Mouse (Mus musculus) liver, embryonic 16.5 days (tissue): ENCODE results near the gene Chrna1. TPM values are rescaled to one million over a fixed set of nuclear protein-coding genes. Genes with fewer than 3 reads are reported as not detected.
"Not testable (repeated sequence)": the region's sequence is repeated elsewhere in the genome, so short reads cannot be mapped to it uniquely, and the experiment has no call there.

ENCODE experiments used
- ATAC-seq: fragments of 200-750 bp; cut with Nextera tagmentation; 2 replicates; pipeline ENCODE4 v1.8.0; 2017; ENCODE audit warnings: low read depth, mild to moderate bottlenecking, moderate number of reproducible peaks, moderate library complexity
- H3K27ac ChIP-seq: fragments of 300-500 bp; sonication (generic); 2 replicates; pipeline ENCODE4 v1.5.1; 2014; ENCODE audit warnings: mild to moderate bottlenecking, low read length
- H3K27me3 ChIP-seq: fragments of 300-500 bp; sonication (generic); 2 replicates; pipeline ENCODE4 v1.6.1; 2014; ENCODE audit warnings: low read depth, low read length, mixed read lengths; ENCODE audit not compliant: control insufficient read depth, insufficient read depth
- H3K36me3 ChIP-seq: fragments of 300-500 bp; sonication (generic); 2 replicates; pipeline ENCODE4 v1.6.1; 2014; ENCODE audit warnings: mild to moderate bottlenecking; ENCODE audit not compliant: control insufficient read depth, insufficient read depth
- H3K4me1 ChIP-seq: fragments of 300-500 bp; sonication (generic); 2 replicates; pipeline ENCODE4 v1.6.1; 2014; ENCODE audit warnings: low read depth, low read length, mixed read lengths; ENCODE audit not compliant: control insufficient read depth
- H3K4me2 ChIP-seq: fragments of 300-500 bp; sonication (generic); 2 replicates; pipeline ENCODE4 v1.6.1; 2014; ENCODE audit warnings: low read depth, low read length, mixed read lengths
- H3K4me3 ChIP-seq: fragments of 300-500 bp; sonication (generic); 2 replicates; pipeline ENCODE4 v1.5.1; 2014; ENCODE audit warnings: low read depth, mild to moderate bottlenecking, low read length
- H3K9ac ChIP-seq: fragments of 300-500 bp; sonication (generic); 2 replicates; pipeline ENCODE4 v1.6.1; 2014; ENCODE audit warnings: low read depth, low read length
- H3K9me3 ChIP-seq: fragments of 300-500 bp; sonication (generic); replicated peaks from 2 replicates; pipeline ENCODE4 v1.6.1; 2016; ENCODE audit warnings: low read length; ENCODE audit not compliant: control insufficient read depth
- WGBS: fragments of 180-500 bp; shearing (Covaris S2); extraction: QIAGEN DNeasy Blood & Tissue Kit; methylation state at CpG from one replicate; pipeline ENCODE4 v1.1.7; 2014; ENCODE audit not compliant: insufficient replicate concordance; 5-methylcytosine and 5-hydroxymethylcytosine counted together
- polyA plus RNA-seq: library from polyadenylated mRNA; unstranded; fragments of >200 nt; fragmentation: Nextera tagmentation; extraction: Ambion mirVana; gene quantifications from 2 replicates; pipeline ENCODE4 v1.2.1, GENCODE M21; 2015

Gene Chrna1
- polyA plus RNA-seq, 1 experiment from 2014 or later = 0.26 TPM

GRCm38 (mm10) chr2:73566989-73567605 lies 13.0 kb downstream of the Chrna1 start:
- Histone ChIP-seq H3K9me3 (no peaks in the 10 kb centered on the region), H3K4me3 (0 out of 2 replicates have a peak overlapping the region, but pooled peaks have one; percentile 25), H3K9ac (no peak overlapping the region)

GRCm38 (mm10) chr2:73566162-73566561 lies 14.0 kb downstream of the Chrna1 start:
- H3K9ac ChIP-seq = no peak overlapping the region
- H3K9me3 ChIP-seq = no peaks in the 10 kb centered on the region
- H3K4me2 ChIP-seq = no peak overlapping the region
- no peaks in the 10 kb centered on the region for H3K36me3 ChIP-seq
- no peak overlapping the region for H3K27ac ChIP-seq
- H3K4me3 ChIP-seq = no peak overlapping the region
- ATAC-seq = no peak
- WGBS = 26% methylated on average over 7 of the region's 7 CpGs
- no peaks in the 10 kb centered on the region for H3K27me3 ChIP-seq
- peaks cover 5% of the 10 kb centered on the region; the same call in 1 of the 2 replicates for H3K4me1 ChIP-seq

More at GRCm38 (mm10) chr2:73566989-73567605, 13.0 kb downstream of the Chrna1 start:
- WGBS = 13% methylated on average over 8 of the region's 8 CpGs
- Histone ChIP-seq H3K4me1 (no peaks in the 10 kb centered on the region), H3K27me3 (no peaks in the 10 kb centered on the region), H3K4me2 (peak overlapping the region; percentile 38; the same call in 1 of the 2 replicates), H3K27ac (no peak overlapping the region), H3K36me3 (no peaks in the 10 kb centered on the region)
- no peak for ATAC-seq

- H3K27ac ChIP-seq = no peak overlapping the region
- no peaks in the 10 kb centered on the region for H3K27me3 ChIP-seq
- no peaks in the 10 kb centered on the region for H3K9me3 ChIP-seq
- no peak for ATAC-seq
- H3K4me2 ChIP-seq = no peak overlapping the region
- H3K9ac ChIP-seq = no peak overlapping the region
- H3K4me1 ChIP-seq = peaks cover 5% of the 10 kb centered on the region; the same call in 1 of the 2 replicates
- WGBS = 58% methylated on average over 7 of the region's 7 CpGs
- no peak overlapping the region for H3K4me3 ChIP-seq
- no peaks in the 10 kb centered on the region for H3K36me3 ChIP-seq
Observed at GRCm38 (mm10) chr2:73563690-73564089, 16.4 kb downstream of the Chrna1 start.

- no peak for ATAC-seq
- no peaks in the 10 kb centered on the region for H3K9me3 ChIP-seq
- H3K4me2 ChIP-seq = no peak overlapping the region
- H3K4me1 ChIP-seq = peaks cover 5% of the 10 kb centered on the region; the same call in 1 of the 2 replicates
- no peak overlapping the region for H3K9ac ChIP-seq
- H3K27me3 ChIP-seq = no peaks in the 10 kb centered on the region
- H3K36me3 ChIP-seq = no peaks in the 10 kb centered on the region
- no peak overlapping the region for H3K27ac ChIP-seq
- H3K4me3 ChIP-seq = no peak overlapping the region
- 73% methylated on average over 9 of the region's 9 CpGs for WGBS
Observed at GRCm38 (mm10) chr2:73562656-73563055, 17.5 kb downstream of the Chrna1 start.

GRCm38 (mm10) chr2:73561665-73562063 lies 18.5 kb downstream of the Chrna1 start:
- no peak for ATAC-seq

GRCm38 (mm10) chr2:73560899-73561664 lies 19.1 kb downstream of the Chrna1 start:
- no peak for ATAC-seq
- no peak overlapping the region for H3K9ac ChIP-seq

More at GRCm38 (mm10) chr2:73561665-73562063, 18.5 kb downstream of the Chrna1 start:
- Histone ChIP-seq H3K27me3 (no peaks in the 10 kb centered on the region), H3K4me1 (peaks cover 5% of the 10 kb centered on the region; the same call in 1 of the 2 replicates), H3K9me3 (no peaks in the 10 kb centered on the region), H3K9ac (no peak overlapping the region), H3K4me3 (no peak overlapping the region), H3K4me2 (peak overlapping the region; percentile 54), H3K27ac (no peak overlapping the region), H3K36me3 (no peaks in the 10 kb centered on the region)
- WGBS = 8% methylated on average over 8 of the region's 8 CpGs

GRCm38 (mm10) chr2:73560445-73560844 lies 19.7 kb downstream of the Chrna1 start:
- ATAC-seq = no peak
- Histone ChIP-seq H3K9ac (no peak overlapping the region), H3K4me2 (no peak overlapping the region), H3K4me3 (no peak overlapping the region; the same call in 1 of the 2 replicates), H3K9me3 (no peaks in the 10 kb centered on the region), H3K4me1 (peaks cover 5% of the 10 kb centered on the region; the same call in 1 of the 2 replicates), H3K27ac (no peak overlapping the region), H3K27me3 (no peaks in the 10 kb centered on the region), H3K36me3 (no peaks in the 10 kb centered on the region)
- WGBS = 51% methylated on average over 7 of the region's 7 CpGs

More at GRCm38 (mm10) chr2:73560899-73561664, 19.1 kb downstream of the Chrna1 start:
- H3K36me3 ChIP-seq = no peaks in the 10 kb centered on the region
- no peak overlapping the region for H3K27ac ChIP-seq
- no peak overlapping the region; the same call in 1 of the 2 replicates for H3K4me3 ChIP-seq
- H3K9me3 ChIP-seq = no peaks in the 10 kb centered on the region
- no peaks in the 10 kb centered on the region for H3K27me3 ChIP-seq
- H3K4me2 ChIP-seq = peak overlapping the region; percentile 54
- WGBS = 11% methylated on average over 21 of the region's 23 CpGs
- H3K4me1 ChIP-seq = peaks cover 5% of the 10 kb centered on the region; the same call in 1 of the 2 replicates

GRCm38 (mm10) chr2:73557956-73558355 lies 22.2 kb downstream of the Chrna1 start:
- Histone ChIP-seq H3K36me3 (no peaks in the 10 kb centered on the region), H3K4me2 (no peak overlapping the region), H3K27ac (no peak overlapping the region), H3K4me1 (peaks cover 7% of the 10 kb centered on the region; the same call in 1 of the 2 replicates), H3K9me3 (no peaks in the 10 kb centered on the region), H3K4me3 (no peak overlapping the region), H3K9ac (no peak overlapping the region), H3K27me3 (no peaks in the 10 kb centered on the region)
- ATAC-seq = no peak
- WGBS = 64% methylated on average over 8 of the region's 8 CpGs

GRCm38 (mm10) chr2:73557061-73557460 lies 23.1 kb downstream of the Chrna1 start:
- not testable (repeated sequence) for ATAC-seq, H3K9me3 ChIP-seq, H3K27ac ChIP-seq, H3K36me3 ChIP-seq, H3K4me1 ChIP-seq, H3K4me3 ChIP-seq, H3K4me2 ChIP-seq, H3K27me3 ChIP-seq, H3K9ac ChIP-seq
- WGBS = 76% methylated on average over 3 of the region's 3 CpGs
